Mouse (Mus musculus) stomach, embryonic 15.5 days (tissue): ENCODE measurements around the gene Nav2. TPM values are rescaled to one million over a fixed set of nuclear protein-coding genes. Genes with fewer than 3 reads are reported as not detected.

Source experiments
- ATAC-seq: fragments of 200-750 bp; cut with Nextera tagmentation; 2 replicates; pipeline ENCODE4 v1.8.0; 2017; ENCODE audit warnings: low read depth, moderate number of reproducible peaks, moderate TSS enrichment; ENCODE audit not compliant: insufficient read depth, low FRiP score
- H3K27ac ChIP-seq: fragments of 300-500 bp; sonication (generic); 2 replicates; pipeline ENCODE4 v1.5.1; 2015; ENCODE audit warnings: mild to moderate bottlenecking, inconsistent platforms
- H3K27me3 ChIP-seq: fragments of 300-500 bp; sonication (generic); replicated peaks from 2 replicates; pipeline ENCODE4 v1.6.1; 2015; ENCODE audit warnings: inconsistent platforms
- H3K36me3 ChIP-seq: fragments of 300-500 bp; sonication (generic); 2 replicates; pipeline ENCODE4 v1.6.1; 2015; ENCODE audit warnings: inconsistent platforms
- H3K4me1 ChIP-seq: fragments of 300-500 bp; sonication (generic); 2 replicates; pipeline ENCODE4 v1.6.1; 2015; ENCODE audit warnings: inconsistent platforms
- H3K4me2 ChIP-seq: fragments of 300-500 bp; sonication (generic); 2 replicates; pipeline ENCODE4 v1.6.1; 2015; ENCODE audit warnings: mild to moderate bottlenecking, inconsistent platforms
- H3K4me3 ChIP-seq: fragments of 300-500 bp; sonication (generic); replicated peaks from 2 replicates; pipeline ENCODE4 v1.5.1; 2015; ENCODE audit warnings: inconsistent platforms
- H3K9ac ChIP-seq: fragments of 300-500 bp; sonication (generic); 2 replicates; pipeline ENCODE4 v1.6.1; 2015; ENCODE audit warnings: inconsistent platforms
- H3K9me3 ChIP-seq: fragments of 300-500 bp; sonication (generic); 2 replicates; pipeline ENCODE4 v1.6.1; 2016; ENCODE audit warnings: inconsistent platforms
- WGBS: fragments of 180-500 bp; shearing (Covaris S2); methylation state at CpG from one replicate; pipeline ENCODE4 v1.1.7; 2015; 5-methylcytosine and 5-hydroxymethylcytosine counted together
- polyA plus RNA-seq: library from polyadenylated mRNA; unstranded; fragments of >200 nt; fragmentation: Nextera tagmentation; extraction: Ambion mirVana; gene quantifications from 2 replicates; pipeline ENCODE4 v1.2.1, GENCODE M21; 2015

Gene Nav2
- polyA plus RNA-seq, 1 experiment from 2014 or later: 20.4 TPM

DNA sequence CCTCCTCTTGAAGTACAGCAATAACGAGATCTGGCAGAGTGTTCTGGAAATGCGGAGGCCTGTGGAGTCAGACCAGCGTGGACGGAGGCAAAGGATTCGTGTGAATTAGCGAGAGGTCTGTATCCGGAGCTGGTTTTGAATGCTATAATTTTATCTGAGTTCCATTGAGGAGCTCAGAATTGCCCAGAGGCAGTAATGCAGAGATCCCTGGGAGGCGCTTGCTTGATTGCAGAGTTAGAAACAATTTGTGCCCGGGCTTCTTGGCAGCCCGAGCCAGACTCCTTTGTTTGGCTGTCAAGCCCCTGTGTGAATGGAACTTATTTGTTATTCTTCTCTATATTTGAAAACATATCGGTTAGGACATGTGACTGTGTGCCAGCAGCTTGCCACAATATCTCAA, 255.3 kb downstream of the Nav2 start:
- 64% methylated on average over 11 of the region's 11 CpGs for WGBS
- H3K27me3 ChIP-seq: no peaks in the 10 kb centered on the region
- H3K4me2 ChIP-seq: no peak overlapping the region
- peaks cover 15% of the 10 kb centered on the region; the same call in 1 of the 2 replicates for H3K4me1 ChIP-seq
- no peaks in the 10 kb centered on the region for H3K36me3 ChIP-seq
- H3K9ac ChIP-seq: no peak overlapping the region
- H3K9me3 ChIP-seq: no peaks in the 10 kb centered on the region
- H3K27ac ChIP-seq: no peak overlapping the region
- no peak overlapping the region for H3K4me3 ChIP-seq
- no peak for ATAC-seq

- Histone ChIP-seq H3K9me3 (no peaks in the 10 kb centered on the region), H3K36me3 (no peaks in the 10 kb centered on the region), H3K27ac (peak overlapping the region; percentile 73), H3K4me3 (no peak overlapping the region), H3K4me2 (no peak overlapping the region), H3K27me3 (no peaks in the 10 kb centered on the region), H3K4me1 (peaks cover 15% of the 10 kb centered on the region; the same call in 1 of the 2 replicates), H3K9ac (no peak overlapping the region)
- ATAC-seq: peak; percentile 85
- 67% methylated on average over 8 of the region's 8 CpGs for WGBS
Observed at GRCm38 (mm10) chr7:49164868-49165267, 256.4 kb downstream of the Nav2 start.

DNA sequence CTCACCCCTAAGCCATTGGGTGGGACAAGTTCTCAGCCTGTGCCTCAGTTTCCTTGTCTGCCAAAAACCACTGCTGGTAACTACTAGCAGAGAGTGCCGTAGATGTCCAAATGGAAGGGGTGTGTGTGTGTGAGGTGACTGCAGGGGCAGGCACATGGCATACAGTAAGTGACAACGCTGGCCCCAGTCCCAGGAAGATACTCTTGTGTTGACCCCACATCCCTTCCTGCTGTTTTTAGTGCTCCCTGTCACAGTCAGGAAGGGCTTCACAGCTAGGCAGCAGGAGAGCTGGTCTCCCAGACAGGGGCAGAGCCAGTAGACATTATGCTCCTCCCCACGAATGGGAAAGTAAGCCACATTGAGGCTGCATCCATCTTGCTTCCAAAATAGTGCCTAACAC, 264.4 kb downstream of the Nav2 start:
- Histone ChIP-seq H3K9ac (no peak overlapping the region), H3K9me3 (no peaks in the 10 kb centered on the region), H3K4me3 (no peak overlapping the region), H3K4me2 (no peak overlapping the region), H3K27ac (no peak overlapping the region), H3K4me1 (no peaks in the 10 kb centered on the region), H3K36me3 (no peaks in the 10 kb centered on the region), H3K27me3 (no peaks in the 10 kb centered on the region)
- ATAC-seq: no peak
- 64% methylated on average over 3 of the region's 3 CpGs for WGBS

GRCm38 (mm10) chr7:49175784-49176409, 267.4 kb downstream of the Nav2 start:
- H3K9me3 ChIP-seq: no peaks in the 10 kb centered on the region
- no peak overlapping the region for H3K4me2 ChIP-seq
- no peaks in the 10 kb centered on the region for H3K36me3 ChIP-seq
- 80% methylated on average over 9 of the region's 9 CpGs for WGBS
- no peak; the same call in 1 of the 2 replicates for ATAC-seq
- H3K27ac ChIP-seq: no peak overlapping the region
- no peaks in the 10 kb centered on the region for H3K27me3 ChIP-seq
- no peaks in the 10 kb centered on the region for H3K4me1 ChIP-seq
- H3K9ac ChIP-seq: no peak overlapping the region
- no peak overlapping the region for H3K4me3 ChIP-seq

DNA sequence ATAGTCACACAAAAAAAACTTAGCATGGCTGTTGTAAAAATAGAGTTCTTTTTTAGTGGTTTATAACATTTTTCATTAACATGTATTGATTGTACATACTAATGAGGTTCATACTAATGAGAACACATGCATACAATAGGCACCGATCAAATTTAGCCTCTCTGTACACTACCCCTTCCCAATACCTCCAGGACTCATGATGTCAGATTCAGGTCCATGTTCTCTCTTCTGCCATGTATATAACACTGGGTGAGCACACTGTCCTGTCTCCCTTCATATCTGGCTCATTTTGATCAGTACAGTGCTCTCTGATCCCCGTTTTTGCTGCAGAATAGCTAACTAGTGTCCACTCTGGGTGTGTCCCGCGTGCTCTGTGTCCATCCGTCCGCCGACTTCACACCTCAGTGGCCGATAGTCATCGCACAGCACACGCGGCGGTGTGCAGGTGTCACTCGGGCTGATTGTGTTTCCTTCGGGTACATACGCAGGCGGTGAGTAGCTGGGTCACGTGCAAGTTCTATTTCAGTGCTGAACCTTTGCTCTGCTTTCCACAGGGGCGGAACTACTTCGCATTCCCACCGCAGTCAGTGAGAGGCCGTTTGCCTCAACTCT, 268.2 kb downstream of the Nav2 start:
- WGBS: 72% methylated on average over 21 of the region's 21 CpGs
- Histone ChIP-seq H3K9me3 (no peaks in the 10 kb centered on the region), H3K4me2 (no peak overlapping the region), H3K27me3 (no peaks in the 10 kb centered on the region), H3K9ac (no peak overlapping the region), H3K4me1 (no peaks in the 10 kb centered on the region), H3K27ac (no peak overlapping the region), H3K36me3 (no peaks in the 10 kb centered on the region), H3K4me3 (no peak overlapping the region)
- peak; percentile 18; the same call in 1 of the 2 replicates for ATAC-seq

DNA sequence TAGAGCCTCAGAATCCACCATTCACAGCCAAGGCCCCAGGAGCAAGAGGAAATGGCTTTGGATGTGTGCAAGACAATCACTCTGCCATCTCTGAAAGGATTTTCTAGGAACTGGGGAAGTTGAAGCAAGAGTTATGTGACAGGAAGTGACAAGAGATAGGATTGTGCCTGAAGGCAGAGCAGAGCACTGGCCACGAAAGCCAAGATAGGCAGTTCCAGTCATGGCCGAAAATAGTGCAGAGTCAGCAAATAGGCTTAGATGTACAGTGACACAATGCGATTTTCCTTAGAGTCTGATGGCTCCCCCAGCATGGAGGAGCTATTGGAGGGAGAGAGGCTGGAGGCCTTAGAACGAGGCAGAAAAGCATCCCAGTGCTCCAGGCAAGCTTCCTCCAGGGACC, 269.7 kb downstream of the Nav2 start:
- Histone ChIP-seq H3K27me3 (no peaks in the 10 kb centered on the region), H3K9me3 (no peaks in the 10 kb centered on the region), H3K9ac (no peak overlapping the region), H3K27ac (no peak overlapping the region), H3K4me3 (no peak overlapping the region), H3K36me3 (no peaks in the 10 kb centered on the region), H3K4me1 (no peaks in the 10 kb centered on the region), H3K4me2 (no peak overlapping the region)
- 64% methylated on average over 4 of the region's 4 CpGs for WGBS
- ATAC-seq: no peak

- no peak overlapping the region for H3K9ac ChIP-seq
- no peak overlapping the region for H3K27ac ChIP-seq
- H3K4me2 ChIP-seq: no peak overlapping the region
- no peaks in the 10 kb centered on the region for H3K36me3 ChIP-seq
- no peaks in the 10 kb centered on the region for H3K4me1 ChIP-seq
- H3K27me3 ChIP-seq: no peaks in the 10 kb centered on the region
- 71% methylated on average over 8 of the region's 8 CpGs for WGBS
- H3K9me3 ChIP-seq: no peaks in the 10 kb centered on the region
- no peak for ATAC-seq
- H3K4me3 ChIP-seq: no peak overlapping the region
Observed at GRCm38 (mm10) chr7:49181010-49181409, 272.5 kb downstream of the Nav2 start.

- Histone ChIP-seq H3K27me3 (no peaks in the 10 kb centered on the region), H3K4me2 (no peak overlapping the region), H3K9ac (no peak overlapping the region), H3K9me3 (no peaks in the 10 kb centered on the region), H3K27ac (no peak overlapping the region), H3K4me3 (no peak overlapping the region), H3K36me3 (no peaks in the 10 kb centered on the region), H3K4me1 (no peaks in the 10 kb centered on the region)
- ATAC-seq: no peak
- WGBS: 86% methylated on average over 5 of the region's 5 CpGs
Observed at GRCm38 (mm10) chr7:49182427-49182826, 273.9 kb downstream of the Nav2 start.

- Histone ChIP-seq H3K4me1 (no peaks in the 10 kb centered on the region), H3K36me3 (no peaks in the 10 kb centered on the region), H3K4me2 (no peak overlapping the region), H3K27me3 (no peaks in the 10 kb centered on the region), H3K27ac (no peak overlapping the region), H3K9me3 (no peaks in the 10 kb centered on the region), H3K4me3 (no peak overlapping the region), H3K9ac (no peak overlapping the region)
- no peak for ATAC-seq
- WGBS: 66% methylated on average over 5 of the region's 5 CpGs
Observed at GRCm38 (mm10) chr7:49183696-49184095, 275.2 kb downstream of the Nav2 start.

DNA sequence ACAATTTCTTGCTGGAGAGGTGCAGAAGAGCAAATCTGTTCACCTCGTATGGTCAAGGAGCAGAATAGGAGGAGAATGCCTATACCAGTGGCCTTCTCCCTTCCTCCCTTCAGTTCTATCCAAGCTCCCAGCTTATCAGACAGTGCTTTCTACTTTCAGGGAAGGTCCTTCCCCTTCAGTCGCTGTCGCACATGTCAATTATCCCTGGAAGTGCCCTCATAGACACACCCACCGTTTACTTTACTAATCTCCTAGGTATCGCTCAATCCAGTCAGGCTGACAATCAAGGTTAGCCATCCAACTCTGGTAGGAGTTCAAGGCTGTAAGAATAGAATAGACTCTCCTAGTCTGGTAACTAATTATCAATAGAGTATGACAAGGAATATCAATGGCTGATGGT, 277.5 kb downstream of the Nav2 start:
- Histone ChIP-seq H3K4me1 (no peaks in the 10 kb centered on the region), H3K27me3 (no peaks in the 10 kb centered on the region), H3K36me3 (no peaks in the 10 kb centered on the region), H3K4me2 (no peak overlapping the region), H3K9me3 (no peaks in the 10 kb centered on the region), H3K4me3 (no peak overlapping the region), H3K27ac (no peak overlapping the region), H3K9ac (no peak overlapping the region)
- WGBS: 51% methylated on average over 5 of the region's 5 CpGs
- 0 out of 2 replicates have a peak, but pooled peaks have one; percentile 17 for ATAC-seq

- no peak for ATAC-seq
- no peak overlapping the region for H3K27ac ChIP-seq
- WGBS: 88% methylated on average over 5 of the region's 5 CpGs
- no peak overlapping the region for H3K9ac ChIP-seq
- H3K27me3 ChIP-seq: no peaks in the 10 kb centered on the region
- no peak overlapping the region for H3K4me2 ChIP-seq
- H3K36me3 ChIP-seq: no peaks in the 10 kb centered on the region
- no peaks in the 10 kb centered on the region for H3K9me3 ChIP-seq
- no peak overlapping the region for H3K4me3 ChIP-seq
- H3K4me1 ChIP-seq: no peaks in the 10 kb centered on the region
Observed at GRCm38 (mm10) chr7:49189364-49189763, 280.8 kb downstream of the Nav2 start.

DNA sequence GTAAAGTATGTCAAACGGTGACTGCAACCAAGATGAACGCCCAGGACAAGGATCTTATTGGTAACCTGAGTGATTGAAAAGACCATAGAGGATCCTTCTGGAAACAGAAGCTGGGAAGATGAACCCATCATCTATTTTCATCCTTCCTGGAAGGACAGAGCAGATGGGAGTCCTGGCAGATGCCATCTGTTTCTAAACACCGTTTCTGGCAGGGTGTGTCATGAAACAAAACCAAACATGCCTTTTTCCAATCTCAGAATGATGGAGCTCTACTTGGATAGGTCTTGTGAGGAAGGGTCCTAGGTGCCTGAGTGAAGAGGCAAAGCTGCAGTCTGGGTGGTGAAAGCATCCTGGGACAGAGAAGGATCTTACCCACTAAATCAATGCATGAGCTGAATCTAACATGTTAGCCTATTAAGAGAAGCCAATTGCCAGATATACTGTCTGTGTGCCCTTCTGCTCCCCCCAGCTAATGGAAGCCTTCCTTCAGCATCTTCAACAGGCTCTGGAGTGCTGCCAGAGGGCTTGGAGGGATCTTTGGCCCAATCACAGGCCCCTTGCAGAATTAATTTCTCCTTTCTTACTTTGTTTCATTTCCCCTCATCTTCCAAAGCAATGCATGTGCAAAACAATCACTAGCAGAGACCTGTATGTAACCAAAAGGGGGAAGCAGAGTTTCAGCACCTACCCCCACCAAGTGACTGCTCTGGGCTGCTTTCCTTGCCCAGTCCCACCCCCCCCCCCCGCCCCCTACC, 281.9 kb downstream of the Nav2 start:
- 66% methylated on average over 4 of the region's 4 CpGs for WGBS
- no peak overlapping the region for H3K4me3 ChIP-seq
- no peaks in the 10 kb centered on the region for H3K27me3 ChIP-seq
- no peak overlapping the region for H3K27ac ChIP-seq
- H3K9ac ChIP-seq: no peak overlapping the region
- H3K9me3 ChIP-seq: no peaks in the 10 kb centered on the region
- ATAC-seq: no peak
- H3K4me1 ChIP-seq: no peaks in the 10 kb centered on the region; the same call in 1 of the 2 replicates
- H3K36me3 ChIP-seq: no peaks in the 10 kb centered on the region
- no peak overlapping the region for H3K4me2 ChIP-seq
